Mouse (Mus musculus) heart, postnatal 0 days (tissue): ENCODE results near the gene Tex37. TPM values are rescaled to one million over a fixed set of nuclear protein-coding genes. Genes with fewer than 3 reads are reported as not detected.
A peak's percentile ranks its signal among the peaks of the same experiment; 100 is the strongest.

Source experiments
- ATAC-seq: fragments of 200-750 bp; cut with Nextera tagmentation; 2 replicates; pipeline ENCODE4 v1.8.0; 2017; ENCODE audit warnings: low read depth, moderate number of reproducible peaks, moderate library complexity; ENCODE audit not compliant: insufficient read depth
- DNase-seq: peaks from one replicate; pipeline ENCODE4 v3.0.0-alpha.2; 2016; ENCODE audit warnings: low spot score
- H3K27ac ChIP-seq: fragments of 300-500 bp; sonication (generic); 2 replicates; pipeline ENCODE4 v1.5.1; 2014; ENCODE audit warnings: low read depth, mild to moderate bottlenecking
- H3K27me3 ChIP-seq: fragments of 300-500 bp; sonication (generic); 2 replicates; pipeline ENCODE4 v1.6.1; 2014; ENCODE audit warnings: low read length, mixed read lengths; ENCODE audit not compliant: control insufficient read depth, insufficient read depth
- H3K36me3 ChIP-seq: fragments of 300-500 bp; sonication (generic); replicated peaks from 2 replicates; pipeline ENCODE4 v1.6.1; 2014; ENCODE audit warnings: low read length, mixed read lengths; ENCODE audit not compliant: control insufficient read depth, insufficient read depth
- H3K4me1 ChIP-seq: fragments of 300-500 bp; sonication (generic); 2 replicates; pipeline ENCODE4 v1.6.1; 2014; ENCODE audit warnings: antibody characterized with exemption; ENCODE audit not compliant: control insufficient read depth, insufficient read depth
- H3K4me2 ChIP-seq: fragments of 300-500 bp; sonication (generic); 2 replicates; pipeline ENCODE4 v1.6.1; 2014; ENCODE audit warnings: low read depth, mild to moderate bottlenecking, low read length, moderate library complexity
- H3K4me3 ChIP-seq: fragments of 300-500 bp; sonication (generic); 2 replicates; pipeline ENCODE4 v1.5.1; 2014; ENCODE audit warnings: low read depth, low read length
- H3K9ac ChIP-seq: fragments of 300-500 bp; sonication (generic); replicated peaks from 2 replicates; pipeline ENCODE4 v1.6.1; 2014; ENCODE audit warnings: low read depth, low read length, mixed read lengths
- H3K9me3 ChIP-seq: fragments of 300-500 bp; sonication (generic); replicated peaks from 2 replicates; pipeline ENCODE4 v1.6.1; 2016; ENCODE audit warnings: low read length; ENCODE audit not compliant: control insufficient read depth
- CTCF ChIP-seq: IDR thresholded peaks from 2 replicates; pipeline ENCODE4 v1.5.1; 2016; ENCODE audit warnings: antibody characterized with exemption, control low read depth, low read depth
- EP300 ChIP-seq: IDR thresholded peaks from 2 replicates; pipeline ENCODE4 v1.6.1; 2016; ENCODE audit warnings: antibody characterized with exemption, low read depth
- WGBS: fragments of 180-500 bp; shearing (Covaris S2); extraction: QIAGEN DNeasy Blood & Tissue Kit; methylation state at CpG from one replicate; pipeline ENCODE4 v1.1.7; 2014; 5-methylcytosine and 5-hydroxymethylcytosine counted together
- polyA plus RNA-seq: library from polyadenylated mRNA; unstranded; fragments of >200 nt; fragmentation: Nextera tagmentation; extraction: Ambion mirVana; gene quantifications from 2 replicates; pipeline ENCODE4 v1.2.1, GENCODE M21; 2015
- total RNA-seq: library from RNA; depleted of rRNA; stranded (reverse); fragments of >200 nt; gene quantifications from 2 replicates; pipeline ENCODE4 v1.2.3, GENCODE M21; 2014; ENCODE audit warnings: low replicate concordance; rRNA removed

The Tex37 gene
- total and polyA plus RNA-seq, 2 experiments from 2014 or later, result not detected

GRCm38 (mm10) chr6:70872128-70872527 lies 46.6 kb downstream of the Tex37 start:
- ATAC-seq, result peak; percentile 90
- H3K4me1 ChIP-seq, result peaks cover 9% of the 10 kb centered on the region
- no peak overlapping the region for H3K4me3 ChIP-seq
- peak; percentile 79 for DNase-seq
- H3K9ac ChIP-seq, result no peak overlapping the region
- H3K9me3 ChIP-seq, result no peaks in the 10 kb centered on the region
- 24% methylated on average over 10 of the region's 10 CpGs for WGBS
- H3K27ac ChIP-seq, result peak overlapping the region; percentile 48; the same call in 1 of the 2 replicates
- no peak for TF ChIP-seq CTCF
- TF ChIP-seq EP300, result no peak
- H3K36me3 ChIP-seq, result no peaks in the 10 kb centered on the region
- H3K4me2 ChIP-seq, result peak overlapping the region; percentile 34
- H3K27me3 ChIP-seq, result no peaks in the 10 kb centered on the region

- no peak for TF ChIP-seq CTCF
- no peak for TF ChIP-seq EP300
- H3K4me2 ChIP-seq, result peak overlapping the region; percentile 34
- no peak overlapping the region for H3K4me3 ChIP-seq
- H3K9me3 ChIP-seq, result no peaks in the 10 kb centered on the region
- DNase-seq (no peak), ATAC-seq (no peak)
- WGBS, result 58% methylated on average over 14 of the region's 14 CpGs
- H3K4me1 ChIP-seq, result peaks cover 9% of the 10 kb centered on the region
- peak overlapping the region; percentile 48 for H3K27ac ChIP-seq
- no peaks in the 10 kb centered on the region for H3K27me3 ChIP-seq
- H3K9ac ChIP-seq, result no peak overlapping the region
- H3K36me3 ChIP-seq, result no peaks in the 10 kb centered on the region
Measured at GRCm38 (mm10) chr6:70871511-70871980, 47.2 kb downstream of the Tex37 start.

GRCm38 (mm10) chr6:70867297-70867696 lies 51.4 kb downstream of the Tex37 start:
- WGBS, result 95% methylated on average over 9 of the region's 9 CpGs
- DNase-seq (no peak), ATAC-seq (no peak)
- no peaks in the 10 kb centered on the region for H3K9me3 ChIP-seq
- peaks cover 9% of the 10 kb centered on the region for H3K4me1 ChIP-seq
- H3K27ac ChIP-seq, result no peak overlapping the region
- no peak overlapping the region for H3K9ac ChIP-seq
- no peaks in the 10 kb centered on the region for H3K36me3 ChIP-seq
- no peaks in the 10 kb centered on the region for H3K27me3 ChIP-seq
- no peak for TF ChIP-seq CTCF
- no peak for TF ChIP-seq EP300
- H3K4me2 ChIP-seq, result no peak overlapping the region
- no peak overlapping the region for H3K4me3 ChIP-seq

- no peaks in the 10 kb centered on the region for H3K27me3 ChIP-seq
- ATAC-seq, result no peak
- peaks cover 6% of the 10 kb centered on the region for H3K4me1 ChIP-seq
- no peak overlapping the region for H3K27ac ChIP-seq
- no peak overlapping the region for H3K4me2 ChIP-seq
- no peak for DNase-seq
- no peaks in the 10 kb centered on the region for H3K9me3 ChIP-seq
- no peaks in the 10 kb centered on the region for H3K36me3 ChIP-seq
- TF ChIP-seq CTCF (no peak), EP300 (no peak)
- 85% methylated on average over 5 of the region's 5 CpGs for WGBS
- no peak overlapping the region for H3K9ac ChIP-seq
- no peak overlapping the region for H3K4me3 ChIP-seq
Measured at GRCm38 (mm10) chr6:70866761-70867160, 52.0 kb downstream of the Tex37 start.

- no peak for TF ChIP-seq CTCF
- TF ChIP-seq EP300, result no peak
- Histone ChIP-seq H3K4me2 (no peak overlapping the region), H3K27ac (no peak overlapping the region), H3K9ac (no peak overlapping the region), H3K36me3 (peaks cover 6% of the 10 kb centered on the region), H3K4me1 (no peaks in the 10 kb centered on the region), H3K9me3 (no peaks in the 10 kb centered on the region), H3K27me3 (no peaks in the 10 kb centered on the region), H3K4me3 (no peak overlapping the region)
- DNase-seq (no peak), ATAC-seq (no peak)
- whole genome bisulfite sequencing, result 69% methylated on average over 6 of the region's 6 CpGs
Measured at GRCm38 (mm10) chr6:70864285-70864684, 54.4 kb downstream of the Tex37 start.

Other genes starting within 250 kb of the Tex37 start
- gene Rpia, start 126.7 kb downstream of the Tex37 start, total RNA-seq, result 3.2 and 4.9 TPM in 2 replicates
- 0.87 and 0.92 TPM in 2 replicates for gene Rpia, start 126.7 kb downstream of the Tex37 start, polyA plus RNA-seq
- 16.6 and 20.4 TPM in 2 replicates for gene Eif2ak3, start 74.4 kb downstream of the Tex37 start, total RNA-seq
- 3.6 and 3.7 TPM in 2 replicates for gene Eif2ak3, start 74.4 kb downstream of the Tex37 start, polyA plus RNA-seq
- gene Foxi3, start 37.6 kb upstream of the Tex37 start, total RNA-seq, result not detected in 2 replicates
- not detected in 2 replicates for gene Foxi3, start 37.6 kb upstream of the Tex37 start, polyA plus RNA-seq
- 3.7 and 11.1 TPM in 2 replicates for gene Thnsl2, start 225.5 kb upstream of the Tex37 start, total RNA-seq
- 6.9 and 7.6 TPM in 2 replicates for gene Thnsl2, start 225.5 kb upstream of the Tex37 start, polyA plus RNA-seq